Mouse (Mus musculus) gastrocnemius, postnatal 14 days (tissue): Measurements from ENCODE around the gene Zfp735. TPM values are rescaled to one million over a fixed set of nuclear protein-coding genes. Genes with fewer than 3 reads are reported as not detected.

Experiments used
- DNase-seq: peaks from one replicate; pipeline ENCODE4 v3.0.0; 2021; ENCODE audit warnings: mixed read lengths
- intact Hi-C: fragments of 180-260 bp; cut with DNase I; formaldehyde crosslinking; loops from one replicate; pipeline ENCODE4 v1.15.1; 2025; ENCODE audit warnings: low total_unique reads
- long read RNA-seq, 2 experiments: library from polyadenylated mRNA; stranded (forward); transcript quantifications; one replicate each; pipeline ENCODE4 v2.0.0; 2021
- total RNA-seq, 2 experiments: library from RNA; stranded (reverse); gene quantifications; 2 replicates each; pipeline ENCODE4 v1.2.3; 2021

The Zfp735 gene
- not detected for total RNA-seq
- long read RNA-seq, experiment 1: 0 reads
- long read RNA-seq, experiment 2: 0 reads

GRCm38 (mm10) chr11:73688478-73688877 lies at the start of gene Zfp735:
Zfp735 (plus strand) TSS chr11:73688778.
- no peak for DNase-seq
- intact Hi-C loops: no loop called here

DNA sequence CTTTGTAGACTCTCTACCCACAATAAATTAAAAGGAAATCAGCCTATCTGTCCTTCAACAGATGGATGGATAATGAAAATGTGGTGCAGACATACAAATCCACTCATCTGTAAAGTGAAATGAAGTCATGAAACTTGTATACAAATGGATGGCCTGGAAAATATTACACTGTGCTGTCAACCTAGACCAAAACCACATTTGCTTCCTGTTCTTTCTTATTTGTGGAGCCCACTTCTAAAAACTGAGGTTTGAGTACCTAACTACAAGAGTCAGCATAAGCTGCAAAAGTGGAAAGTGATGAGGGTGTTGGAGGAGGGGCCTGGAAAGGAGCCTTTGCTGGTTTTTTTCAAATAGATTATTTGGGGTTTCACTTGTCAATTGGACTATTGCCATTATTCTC lies 70.5 kb downstream of the Zfp735 start:
- intact Hi-C loops: no loop called here
- no peak for DNase-seq

Other genes starting within 250 kb of the Zfp735 start
- not detected for gene Olfr380, start 231.3 kb upstream of the Zfp735 start, total RNA-seq
- gene Olfr381, start 197.2 kb upstream of the Zfp735 start, total RNA-seq: not detected
- not detected for gene Olfr382, start 171.6 kb upstream of the Zfp735 start, total RNA-seq
- not detected for gene Olfr385, start 95.8 kb upstream of the Zfp735 start, total RNA-seq
- not detected for gene Olfr384, start 90.2 kb upstream of the Zfp735 start, total RNA-seq
- gene Olfr389, start 91.9 kb downstream of the Zfp735 start, total RNA-seq: not detected
- gene Olfr390, start 94.2 kb downstream of the Zfp735 start, total RNA-seq: not detected
- gene Olfr391-ps, start 114.3 kb downstream of the Zfp735 start, total RNA-seq: not detected
- gene Olfr392, start 128.3 kb downstream of the Zfp735 start, total RNA-seq: not detected
- not detected for gene Olfr393, start 162.7 kb downstream of the Zfp735 start, total RNA-seq
- gene Olfr394, start 202.0 kb downstream of the Zfp735 start, total RNA-seq: not detected
- gene Olfr395, start 220.5 kb downstream of the Zfp735 start, total RNA-seq: not detected
- gene Olfr23, start 247.9 kb downstream of the Zfp735 start, total RNA-seq: not detected